Mouse (Mus musculus) liver, postnatal 0 days (tissue): Measurements from ENCODE around the gene Vps45.

Experiments used
- CTCF ChIP-seq: sonication (generic); IDR thresholded peaks from 2 replicates; pipeline ENCODE4 v1.5.1; 2016; ENCODE audit warnings: antibody characterized with exemption, low read depth
- EP300 ChIP-seq: IDR thresholded peaks from 2 replicates; pipeline ENCODE4 v1.6.1; 2016; ENCODE audit warnings: antibody characterized with exemption, low read depth, mild to moderate bottlenecking

GRCm38 (mm10) chr3:95994975-95995801 lies 63.1 kb downstream of the Vps45 start:
- TF ChIP-seq CTCF (no peak), EP300 (no peak)
